Mouse (Mus musculus) kidney, embryonic 15.5 days (tissue): ENCODE measurements around the gene Epha7. TPM values are rescaled to one million over a fixed set of nuclear protein-coding genes. Genes with fewer than 3 reads are reported as not detected.

Source experiments
- ATAC-seq: fragments of 200-750 bp; cut with Nextera tagmentation; replicated peaks from 2 replicates; pipeline ENCODE4 v1.8.0; 2017; ENCODE audit warnings: moderate TSS enrichment; ENCODE audit not compliant: low FRiP score
- H3K27ac ChIP-seq: fragments of 300-500 bp; sonication (generic); 2 replicates; pipeline ENCODE4 v1.5.1; 2015; ENCODE audit warnings: mild to moderate bottlenecking, inconsistent platforms
- H3K27me3 ChIP-seq: fragments of 300-500 bp; sonication (generic); 2 replicates; pipeline ENCODE4 v1.6.1; 2015; ENCODE audit warnings: inconsistent platforms
- H3K36me3 ChIP-seq: fragments of 300-500 bp; sonication (generic); 2 replicates; pipeline ENCODE4 v1.6.1; 2015; ENCODE audit warnings: inconsistent platforms
- H3K4me1 ChIP-seq: fragments of 300-500 bp; sonication (generic); 2 replicates; pipeline ENCODE4 v1.6.1; 2015; ENCODE audit warnings: inconsistent platforms
- H3K4me2 ChIP-seq: fragments of 300-500 bp; sonication (generic); 2 replicates; pipeline ENCODE4 v1.6.1; 2015; ENCODE audit warnings: moderate library complexity, mild to moderate bottlenecking, inconsistent platforms
- H3K4me3 ChIP-seq: fragments of 300-500 bp; sonication (generic); replicated peaks from 2 replicates; pipeline ENCODE4 v1.5.1; 2015; ENCODE audit warnings: mild to moderate bottlenecking, inconsistent platforms
- H3K9ac ChIP-seq: fragments of 300-500 bp; sonication (generic); 2 replicates; pipeline ENCODE4 v1.6.1; 2015; ENCODE audit warnings: mild to moderate bottlenecking, inconsistent platforms
- H3K9me3 ChIP-seq: fragments of 300-500 bp; sonication (generic); replicated peaks from 2 replicates; pipeline ENCODE4 v1.6.1; 2016; ENCODE audit warnings: inconsistent platforms
- WGBS: fragments of 180-500 bp; shearing (Covaris S2); methylation state at CpG from one replicate; pipeline ENCODE4 v1.1.7; 2015; ENCODE audit warnings: mixed read lengths; 5-methylcytosine and 5-hydroxymethylcytosine counted together
- polyA plus RNA-seq: library from polyadenylated mRNA; unstranded; fragments of >200 nt; fragmentation: Nextera tagmentation; extraction: Ambion mirVana; gene quantifications from 2 replicates; pipeline ENCODE4 v1.2.1, GENCODE M21; 2015

Gene Epha7
- polyA plus RNA-seq: 34.7 and 40.8 TPM in 2 replicates

DNA sequence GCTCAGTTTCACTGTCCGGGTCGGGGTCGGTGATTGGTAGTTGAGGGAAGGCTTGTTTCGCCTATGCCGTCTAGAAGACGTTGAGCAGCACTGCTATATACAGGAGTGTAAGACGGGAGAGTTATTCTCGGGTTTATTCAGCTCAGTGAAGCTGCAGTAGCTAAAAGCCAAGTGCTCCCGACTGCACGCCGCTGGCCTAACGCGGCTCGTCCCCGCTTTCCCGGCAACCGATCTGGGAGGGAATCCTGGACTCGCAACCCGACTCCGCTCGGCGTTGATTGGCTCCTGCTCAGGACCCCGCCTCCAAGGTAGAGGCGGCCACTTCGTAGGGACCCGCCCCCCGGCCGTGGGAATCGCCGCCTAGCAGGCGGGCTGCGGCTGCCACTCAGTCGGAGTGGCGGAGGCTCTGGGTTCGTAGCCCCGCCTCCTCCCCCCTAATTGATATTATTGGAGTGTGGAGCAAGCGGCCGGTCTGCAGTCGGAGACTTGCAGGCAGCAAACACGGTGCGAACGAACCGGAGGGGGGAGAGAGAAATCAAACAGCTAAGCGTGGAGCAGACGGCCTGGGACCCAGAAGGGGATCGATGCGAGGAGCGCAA lies at the start of gene Epha7:
Gene Epha7 (plus strand): TSS at position 441 of the 599 bp plus-strand sequence.
- no peaks in the 10 kb centered on the region for H3K27me3 ChIP-seq
- peak within 1 kb of the TSS; percentile 80 for H3K4me3 ChIP-seq
- no peaks in the 10 kb centered on the region for H3K36me3 ChIP-seq
- under 1% methylated on average over 48 of the region's 48 CpGs for WGBS
- H3K9me3 ChIP-seq: no peaks in the 10 kb centered on the region
- H3K9ac ChIP-seq: peak within 1 kb of the TSS; percentile 78
- H3K4me1 ChIP-seq: peaks cover 12% of the 10 kb centered on the region; the same call in 1 of the 2 replicates
- peak within 1 kb of the TSS; percentile 95 for H3K27ac ChIP-seq
- ATAC-seq: peak; percentile 98
- peak within 1 kb of the TSS; percentile 92 for H3K4me2 ChIP-seq

GRCm38 (mm10) chr4:28783961-28784360 lies 29.0 kb upstream of the Epha7 start:
- H3K4me3 ChIP-seq: no peak overlapping the region
- H3K4me1 ChIP-seq: no peaks in the 10 kb centered on the region
- peak; percentile 49 for ATAC-seq
- no peaks in the 10 kb centered on the region for H3K36me3 ChIP-seq
- no peaks in the 10 kb centered on the region for H3K27me3 ChIP-seq
- H3K27ac ChIP-seq: no peak overlapping the region
- H3K4me2 ChIP-seq: no peak overlapping the region
- H3K9me3 ChIP-seq: no peaks in the 10 kb centered on the region
- 40% methylated on average over 3 of the region's 3 CpGs for WGBS
- no peak overlapping the region for H3K9ac ChIP-seq

DNA sequence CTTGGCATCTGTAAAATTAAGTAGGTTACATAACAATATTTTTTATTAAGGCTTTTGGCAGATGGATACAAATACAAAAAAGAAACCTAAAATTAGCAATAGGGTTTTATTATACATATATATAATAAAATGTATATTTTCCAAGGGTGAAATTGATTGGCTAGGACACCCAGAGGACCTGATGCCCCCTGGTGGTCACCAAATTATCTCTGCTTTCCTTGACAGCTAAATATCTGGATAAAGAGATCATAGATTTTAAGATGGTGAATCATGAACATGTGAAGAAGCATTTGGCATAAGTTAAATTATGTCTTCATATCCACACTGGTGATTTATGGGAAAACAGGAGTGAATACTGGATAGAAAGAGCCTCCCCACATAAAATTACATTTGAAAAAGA lies 4.1 kb upstream of the Epha7 start:
- Histone ChIP-seq H3K27me3 (no peaks in the 10 kb centered on the region), H3K9ac (no peak overlapping the region), H3K4me1 (no peaks in the 10 kb centered on the region; the same call in 1 of the 2 replicates), H3K27ac (no peak overlapping the region), H3K36me3 (no peaks in the 10 kb centered on the region), H3K9me3 (no peaks in the 10 kb centered on the region), H3K4me2 (no peak overlapping the region), H3K4me3 (no peak overlapping the region)
- no peak for ATAC-seq

DNA sequence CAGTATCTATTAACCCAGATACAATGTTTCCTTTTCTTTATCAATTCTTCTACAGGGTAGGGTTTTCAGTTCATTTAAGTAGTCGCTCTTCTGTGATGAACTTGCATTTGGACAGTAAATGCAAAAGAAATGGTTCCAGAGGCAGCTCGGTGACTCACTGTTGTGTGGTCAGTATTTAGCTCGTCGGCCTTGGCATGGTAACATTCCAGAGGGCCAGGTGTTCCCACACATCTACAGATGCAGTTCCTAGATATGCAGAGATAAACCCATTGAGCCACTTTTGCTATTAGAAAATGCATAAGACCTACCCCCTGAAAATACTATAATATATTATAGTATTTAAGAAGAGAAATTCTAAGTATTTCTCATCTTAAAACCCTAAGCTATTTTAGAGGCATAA lies 3.2 kb upstream of the Epha7 start:
- H3K27me3 ChIP-seq: no peaks in the 10 kb centered on the region
- no peak overlapping the region for H3K4me3 ChIP-seq
- H3K9ac ChIP-seq: no peak overlapping the region
- no peak overlapping the region for H3K27ac ChIP-seq
- H3K4me2 ChIP-seq: no peak overlapping the region
- no peak for ATAC-seq
- WGBS: 74% methylated on average over 4 of the region's 4 CpGs
- H3K36me3 ChIP-seq: no peaks in the 10 kb centered on the region
- peaks cover 3% of the 10 kb centered on the region; the same call in 1 of the 2 replicates for H3K4me1 ChIP-seq
- H3K9me3 ChIP-seq: no peaks in the 10 kb centered on the region

DNA sequence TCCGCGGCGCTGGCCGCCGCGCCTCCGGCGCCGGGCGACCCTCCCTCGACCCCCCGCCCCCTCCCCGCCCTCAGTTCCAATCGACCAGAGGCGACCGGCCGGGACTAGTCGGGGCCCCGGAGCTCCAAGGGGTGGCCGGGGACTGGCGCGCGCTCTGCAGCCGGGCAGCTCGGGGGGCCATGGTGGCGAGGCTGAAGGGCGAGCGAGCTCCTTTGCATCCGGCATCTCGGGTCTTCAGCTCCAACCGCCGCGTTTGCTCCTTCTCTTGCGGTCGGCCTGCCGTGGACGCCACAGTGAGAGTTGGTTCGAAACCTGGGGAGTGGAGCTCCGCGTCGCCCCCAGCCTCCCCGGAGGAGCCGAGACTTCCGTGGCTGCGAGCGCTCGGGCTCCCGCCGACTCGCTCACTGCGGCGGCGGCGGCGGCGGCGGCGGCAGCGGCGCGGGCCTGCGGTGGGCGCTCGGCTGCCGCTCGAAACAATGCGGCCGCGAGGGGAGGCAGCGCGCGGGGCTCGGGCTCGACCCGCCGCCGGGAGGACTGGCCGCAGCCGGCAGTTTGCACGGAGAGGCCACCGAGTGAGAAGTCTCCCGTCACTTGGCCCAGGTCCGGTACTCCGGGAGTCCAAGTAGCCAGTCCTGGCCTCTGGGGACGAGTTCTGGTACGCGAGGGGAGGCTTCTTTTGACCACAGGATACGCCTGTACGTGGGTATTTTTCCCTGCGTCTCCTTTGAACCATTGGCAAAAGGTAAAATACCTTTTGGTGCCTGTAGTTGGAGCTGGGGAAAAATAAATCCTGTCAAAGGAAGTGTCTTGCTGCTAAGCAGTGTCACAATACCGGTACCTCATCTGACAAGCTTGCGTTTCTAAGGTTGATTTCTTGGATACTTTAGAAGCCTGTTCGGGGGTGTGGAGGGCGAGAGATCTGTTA lies 882 bp downstream of the Epha7 start:
- H3K4me1 ChIP-seq: peaks cover 12% of the 10 kb centered on the region; the same call in 1 of the 2 replicates
- H3K36me3 ChIP-seq: no peaks in the 10 kb centered on the region
- peak; percentile 57 for ATAC-seq
- H3K9ac ChIP-seq: peak overlapping the region; percentile 78
- H3K27me3 ChIP-seq: no peaks in the 10 kb centered on the region
- H3K27ac ChIP-seq: peak overlapping the region; percentile 95
- WGBS: under 1% methylated on average over 93 of the region's 94 CpGs
- H3K4me3 ChIP-seq: peak overlapping the region; percentile 80
- no peaks in the 10 kb centered on the region for H3K9me3 ChIP-seq
- peak overlapping the region; percentile 92 for H3K4me2 ChIP-seq

DNA sequence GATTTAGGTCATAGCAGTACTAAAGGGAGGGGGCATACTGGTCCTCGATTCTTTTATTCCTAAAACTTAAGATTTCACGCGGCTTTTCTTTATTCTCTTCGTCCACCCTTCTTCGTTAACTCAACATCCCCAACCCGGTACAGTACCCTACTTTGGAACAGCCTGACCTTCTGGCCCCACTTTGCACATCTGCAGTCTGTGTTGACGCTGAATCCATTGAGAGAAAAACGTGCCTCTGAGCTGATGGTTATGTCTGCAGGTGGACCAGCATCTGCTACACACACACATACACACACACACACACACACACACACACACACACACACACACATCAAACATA lies 1.5 kb downstream of the Epha7 start:
- ATAC-seq: no peak
- Histone ChIP-seq H3K4me2 (peak overlapping the region; percentile 92), H3K9me3 (no peaks in the 10 kb centered on the region), H3K4me3 (peak overlapping the region; percentile 80), H3K9ac (peak overlapping the region; percentile 78), H3K36me3 (no peaks in the 10 kb centered on the region), H3K27me3 (no peaks in the 10 kb centered on the region), H3K4me1 (peaks cover 12% of the 10 kb centered on the region; the same call in 1 of the 2 replicates), H3K27ac (0 out of 2 replicates have a peak overlapping the region, but pooled peaks have one; percentile 82)
- under 1% methylated on average over 8 of the region's 8 CpGs for WGBS

- H3K36me3 ChIP-seq: no peaks in the 10 kb centered on the region
- under 1% methylated on average over 71 of the region's 72 CpGs for WGBS
- H3K27me3 ChIP-seq: no peaks in the 10 kb centered on the region
- peak overlapping the region; percentile 78 for H3K9ac ChIP-seq
- peak overlapping the region; percentile 92 for H3K4me2 ChIP-seq
- peak overlapping the region; percentile 80 for H3K4me3 ChIP-seq
- ATAC-seq: peak; percentile 54
- H3K4me1 ChIP-seq: peaks cover 12% of the 10 kb centered on the region; the same call in 1 of the 2 replicates
- H3K27ac ChIP-seq: peak overlapping the region; percentile 82
- H3K9me3 ChIP-seq: no peaks in the 10 kb centered on the region
Observed at GRCm38 (mm10) chr4:28814816-28815620, 2.1 kb downstream of the Epha7 start.

- ATAC-seq: no peak
- peaks cover 12% of the 10 kb centered on the region; the same call in 1 of the 2 replicates for H3K4me1 ChIP-seq
- no peaks in the 10 kb centered on the region for H3K27me3 ChIP-seq
- peak overlapping the region; percentile 78 for H3K9ac ChIP-seq
- peaks cover 2% of the 10 kb centered on the region; the same call in 1 of the 2 replicates for H3K36me3 ChIP-seq
- no peaks in the 10 kb centered on the region for H3K9me3 ChIP-seq
- peak overlapping the region; percentile 82 for H3K27ac ChIP-seq
- peak overlapping the region; percentile 92 for H3K4me2 ChIP-seq
- WGBS: under 1% methylated on average over 15 of the region's 15 CpGs
- peak overlapping the region; percentile 80 for H3K4me3 ChIP-seq
Observed at GRCm38 (mm10) chr4:28815621-28815920, 2.6 kb downstream of the Epha7 start.

DNA sequence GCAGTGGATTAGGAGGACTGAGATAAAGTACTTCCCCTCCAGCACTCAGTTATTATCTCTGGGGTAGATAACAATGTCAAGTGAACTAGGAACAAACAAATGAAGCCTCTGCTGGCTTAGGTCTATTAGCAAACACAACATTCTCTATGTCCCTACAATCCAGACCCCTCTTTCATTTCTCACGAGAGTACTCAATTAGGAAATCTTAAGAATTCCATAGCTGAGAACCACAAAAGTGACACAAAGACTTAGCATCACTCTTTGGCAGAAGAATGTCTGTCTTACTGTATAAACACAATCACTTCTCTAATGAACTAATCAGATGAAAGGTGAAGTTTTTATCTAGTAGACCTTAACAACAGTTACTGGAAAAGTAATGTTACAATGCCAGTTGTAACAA lies 10.7 kb downstream of the Epha7 start:
- no peak overlapping the region for H3K9ac ChIP-seq
- H3K9me3 ChIP-seq: no peaks in the 10 kb centered on the region
- no peak overlapping the region for H3K4me3 ChIP-seq
- H3K36me3 ChIP-seq: peaks cover 17% of the 10 kb centered on the region; the same call in 1 of the 2 replicates
- H3K27ac ChIP-seq: no peak overlapping the region
- WGBS: 54% methylated on average over 1 of the region's 1 CpGs
- ATAC-seq: no peak
- no peaks in the 10 kb centered on the region for H3K27me3 ChIP-seq
- H3K4me2 ChIP-seq: no peak overlapping the region
- no peaks in the 10 kb centered on the region for H3K4me1 ChIP-seq

DNA sequence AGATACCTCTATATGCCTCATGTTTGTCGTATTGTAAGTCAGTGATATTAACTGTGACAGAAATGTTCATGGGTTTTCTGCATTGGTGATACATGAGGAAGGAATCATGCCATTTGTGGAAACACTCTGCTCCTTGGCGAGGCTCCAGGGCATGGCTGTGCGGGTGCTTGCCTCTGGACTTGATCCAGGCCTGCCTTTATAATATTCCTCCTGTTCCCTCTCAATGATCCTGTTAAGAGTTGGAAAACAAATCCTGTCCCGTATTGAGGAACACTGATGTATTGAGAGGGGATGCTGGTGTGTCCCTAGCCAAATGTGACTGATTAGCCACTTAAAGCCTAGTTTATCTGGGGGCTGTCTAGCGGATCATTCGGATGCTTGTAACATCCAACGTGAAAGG lies 11.7 kb downstream of the Epha7 start:
- no peaks in the 10 kb centered on the region for H3K9me3 ChIP-seq
- 70% methylated on average over 7 of the region's 7 CpGs for WGBS
- ATAC-seq: no peak
- no peak overlapping the region for H3K27ac ChIP-seq
- no peak overlapping the region for H3K4me2 ChIP-seq
- no peaks in the 10 kb centered on the region for H3K27me3 ChIP-seq
- no peaks in the 10 kb centered on the region for H3K4me1 ChIP-seq
- peaks cover 17% of the 10 kb centered on the region; the same call in 1 of the 2 replicates for H3K36me3 ChIP-seq
- no peak overlapping the region for H3K4me3 ChIP-seq
- H3K9ac ChIP-seq: no peak overlapping the region

GRCm38 (mm10) chr4:28837669-28838068 lies 24.7 kb downstream of the Epha7 start:
- no peaks in the 10 kb centered on the region for H3K4me1 ChIP-seq
- H3K36me3 ChIP-seq: no peaks in the 10 kb centered on the region
- H3K4me2 ChIP-seq: no peak overlapping the region
- no peaks in the 10 kb centered on the region for H3K27me3 ChIP-seq
- H3K9ac ChIP-seq: no peak overlapping the region
- H3K27ac ChIP-seq: no peak overlapping the region
- ATAC-seq: no peak
- 93% methylated on average over 3 of the region's 3 CpGs for WGBS
- H3K4me3 ChIP-seq: no peak overlapping the region
- H3K9me3 ChIP-seq: no peaks in the 10 kb centered on the region

GRCm38 (mm10) chr4:28846311-28846710 lies 33.4 kb downstream of the Epha7 start:
- Histone ChIP-seq H3K9me3 (no peaks in the 10 kb centered on the region), H3K27me3 (no peaks in the 10 kb centered on the region), H3K4me2 (no peak overlapping the region), H3K36me3 (no peaks in the 10 kb centered on the region), H3K4me1 (no peaks in the 10 kb centered on the region), H3K4me3 (no peak overlapping the region), H3K27ac (no peak overlapping the region), H3K9ac (no peak overlapping the region)
- 90% methylated on average over 4 of the region's 4 CpGs for WGBS
- ATAC-seq: no peak
